Mouse (Mus musculus) layer of hippocampus, postnatal 25 days (tissue): Measurements from ENCODE around the gene Nup188. TPM values are rescaled to one million over a fixed set of nuclear protein-coding genes. Genes with fewer than 3 reads are reported as not detected.

ENCODE experiments used
- DNase-seq, 2 experiments: peaks; one replicate each; pipeline ENCODE4 v3.0.0; 2022; ENCODE audit warnings: mixed read lengths in 2 of 2, low spot score in 1 of 2; ENCODE audit errors: extremely low spot score in 1 of 2
- total RNA-seq, 2 experiments: library from RNA; stranded (reverse); gene quantifications; 2 replicates each; pipeline ENCODE4 v1.2.3; 2021

Gene Nup188
- total RNA-seq, 2 experiments from 2014 or later = 18.7 to 22.0 TPM

DNA sequence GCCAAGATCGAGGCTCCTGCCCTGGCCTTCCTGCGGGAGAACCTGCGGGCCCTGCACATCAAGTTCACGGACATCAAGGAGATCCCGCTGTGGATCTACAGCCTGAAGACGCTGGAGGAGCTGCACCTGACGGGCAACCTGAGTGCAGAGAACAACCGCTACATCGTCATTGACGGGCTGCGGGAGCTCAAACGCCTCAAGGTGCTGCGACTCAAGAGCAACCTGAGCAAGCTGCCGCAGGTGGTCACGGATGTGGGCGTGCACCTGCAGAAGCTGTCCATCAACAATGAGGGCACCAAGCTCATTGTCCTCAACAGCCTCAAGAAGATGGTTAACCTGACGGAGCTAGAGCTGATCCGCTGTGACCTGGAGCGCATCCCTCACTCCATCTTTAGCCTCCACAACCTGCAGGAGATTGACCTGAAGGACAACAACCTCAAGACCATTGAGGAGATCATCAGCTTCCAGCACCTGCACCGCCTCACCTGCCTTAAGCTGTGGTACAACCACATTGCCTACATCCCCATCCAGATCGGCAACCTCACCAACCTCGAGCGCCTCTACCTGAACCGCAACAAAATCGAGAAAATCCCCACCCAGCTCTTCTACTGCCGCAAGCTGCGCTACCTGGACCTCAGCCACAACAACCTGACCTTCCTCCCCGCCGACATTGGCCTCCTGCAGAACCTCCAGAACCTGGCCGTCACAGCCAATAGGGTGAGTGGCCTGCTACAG lies 29.4 kb upstream of the Nup188 start:
- no peak for DNase-seq

DNA sequence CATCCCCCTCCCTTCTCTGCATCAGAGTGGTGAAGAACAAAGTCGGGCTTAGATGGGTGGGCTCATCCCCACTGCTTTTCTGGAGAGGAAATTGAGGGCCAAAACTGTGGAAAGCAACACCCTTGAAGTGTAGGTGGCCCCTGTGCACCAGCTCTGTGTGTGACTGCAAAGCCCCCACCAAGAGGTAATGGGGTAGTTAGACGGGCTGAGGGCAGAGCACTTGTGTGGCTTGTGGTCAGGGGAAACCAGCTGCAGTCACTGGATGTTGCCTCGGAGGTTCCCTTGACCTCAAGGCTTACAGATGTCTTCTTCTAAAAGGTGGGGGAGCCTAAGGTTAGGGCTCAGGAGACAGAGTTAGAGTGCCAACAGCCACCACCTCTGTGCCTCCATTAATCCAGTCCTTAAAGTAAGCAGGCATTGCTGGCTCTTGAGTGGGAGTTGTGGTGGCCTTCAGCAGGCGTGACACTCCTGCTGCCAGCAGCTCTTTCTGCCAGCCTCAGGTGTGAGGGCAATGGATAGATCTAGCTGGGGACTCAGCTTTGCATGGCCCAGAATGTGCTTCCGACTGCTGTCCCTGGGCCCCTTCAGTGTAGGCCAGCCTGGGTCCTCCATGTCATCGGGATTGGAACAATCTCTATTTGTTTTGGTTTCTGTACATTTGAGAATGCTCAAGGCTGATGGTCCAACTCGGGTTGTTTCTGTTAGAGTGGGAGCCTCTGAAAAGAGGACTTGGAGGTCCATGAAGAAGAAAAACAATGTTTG lies 28.3 kb upstream of the Nup188 start:
- DNase-seq = no peak

DNA sequence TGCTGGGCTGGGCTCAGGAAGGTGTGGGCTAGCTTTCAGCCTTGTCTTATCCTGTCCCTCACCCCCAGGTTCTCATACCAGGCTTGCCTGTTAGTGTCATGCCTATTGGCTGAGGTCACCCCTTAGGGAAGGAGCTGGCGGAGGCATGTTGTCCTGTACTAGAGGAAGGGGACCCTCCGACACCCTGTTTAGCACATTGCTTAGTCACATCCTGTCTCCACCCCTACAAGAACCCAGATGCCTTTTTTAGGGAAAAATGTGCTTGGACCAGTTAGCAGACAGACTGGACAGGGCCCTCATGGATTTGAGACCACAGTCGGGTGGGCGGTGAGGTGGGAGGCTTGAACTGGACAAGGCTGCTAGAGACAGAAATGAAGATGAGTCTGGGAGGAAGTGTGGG lies 27.6 kb upstream of the Nup188 start:
- DNase-seq = no peak

DNA sequence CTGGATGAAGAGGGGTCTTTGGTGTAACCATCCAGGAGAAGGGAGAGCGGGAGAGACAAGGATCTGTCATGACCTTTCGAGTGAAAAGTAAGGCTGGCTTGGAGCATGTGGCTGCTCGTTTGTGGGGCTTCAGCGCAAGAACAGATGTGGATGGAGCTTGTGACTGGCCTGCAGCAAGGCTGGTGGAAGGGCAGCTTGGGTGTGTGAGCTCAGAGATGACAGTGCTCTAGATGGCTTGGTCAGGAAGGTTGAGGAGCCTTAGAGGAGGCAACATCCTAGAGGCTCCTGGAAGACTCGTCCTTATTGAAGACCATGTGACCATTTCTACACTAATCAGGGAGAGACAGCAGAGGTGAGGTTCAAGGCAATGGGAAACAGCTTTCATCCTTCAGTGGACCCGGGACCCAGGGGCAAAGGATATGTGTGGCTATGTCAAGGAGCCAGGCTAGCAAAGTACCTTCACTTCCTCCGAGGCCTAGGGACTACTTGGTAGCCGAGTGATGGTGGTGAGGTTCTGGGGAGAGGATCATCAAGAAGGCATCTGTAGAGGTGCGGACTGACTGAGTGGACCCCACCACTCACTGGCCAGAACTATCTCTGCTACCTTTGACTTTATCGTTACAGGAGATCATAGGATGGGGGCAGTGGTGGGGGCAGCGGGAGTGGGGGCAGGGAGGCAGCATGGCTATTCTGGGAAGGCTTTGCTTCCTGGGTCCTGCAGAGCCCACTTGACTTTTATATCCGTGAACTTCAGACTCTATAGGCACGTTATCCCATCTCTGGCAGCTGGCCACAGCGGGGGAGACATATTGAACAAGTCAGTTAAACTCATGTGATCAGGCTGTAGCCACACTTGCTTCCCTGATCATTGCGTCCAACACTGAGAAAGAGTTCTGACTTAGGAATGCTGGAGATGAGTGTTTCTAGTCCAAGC lies 26.8 kb upstream of the Nup188 start:
- DNase-seq = no peak

DNA sequence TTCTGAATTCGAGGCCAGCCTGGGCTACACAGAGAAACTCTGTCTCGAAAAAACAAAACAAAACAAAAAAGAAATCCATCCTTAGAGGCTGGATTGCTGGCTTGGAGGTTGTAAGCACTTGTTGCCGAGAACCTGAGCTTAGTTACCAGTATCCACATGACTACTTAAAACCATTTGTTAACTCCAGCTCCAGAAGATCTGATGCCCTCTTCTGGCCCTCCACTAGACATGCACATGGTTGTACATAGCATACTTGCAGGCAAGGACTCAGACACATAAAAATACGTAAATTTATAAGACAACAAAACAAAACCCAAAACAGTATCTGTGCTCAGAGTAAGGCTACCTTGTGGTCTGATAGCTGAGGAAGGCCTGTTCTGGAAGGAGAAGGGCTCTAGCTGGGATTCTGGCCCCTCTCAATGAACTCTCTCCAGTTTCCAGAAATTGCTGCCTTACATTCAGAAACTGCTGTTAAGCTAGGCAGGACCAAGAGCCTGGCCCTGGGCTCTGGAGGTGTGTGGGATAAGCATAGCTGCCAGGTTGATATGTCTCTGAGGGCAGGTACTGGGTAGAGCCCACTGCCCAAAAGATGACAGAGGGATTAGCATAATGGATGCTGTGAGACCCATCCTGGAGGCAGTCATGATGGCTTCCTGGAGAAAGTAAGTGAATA lies 25.0 kb upstream of the Nup188 start:
- no peak for DNase-seq

DNA sequence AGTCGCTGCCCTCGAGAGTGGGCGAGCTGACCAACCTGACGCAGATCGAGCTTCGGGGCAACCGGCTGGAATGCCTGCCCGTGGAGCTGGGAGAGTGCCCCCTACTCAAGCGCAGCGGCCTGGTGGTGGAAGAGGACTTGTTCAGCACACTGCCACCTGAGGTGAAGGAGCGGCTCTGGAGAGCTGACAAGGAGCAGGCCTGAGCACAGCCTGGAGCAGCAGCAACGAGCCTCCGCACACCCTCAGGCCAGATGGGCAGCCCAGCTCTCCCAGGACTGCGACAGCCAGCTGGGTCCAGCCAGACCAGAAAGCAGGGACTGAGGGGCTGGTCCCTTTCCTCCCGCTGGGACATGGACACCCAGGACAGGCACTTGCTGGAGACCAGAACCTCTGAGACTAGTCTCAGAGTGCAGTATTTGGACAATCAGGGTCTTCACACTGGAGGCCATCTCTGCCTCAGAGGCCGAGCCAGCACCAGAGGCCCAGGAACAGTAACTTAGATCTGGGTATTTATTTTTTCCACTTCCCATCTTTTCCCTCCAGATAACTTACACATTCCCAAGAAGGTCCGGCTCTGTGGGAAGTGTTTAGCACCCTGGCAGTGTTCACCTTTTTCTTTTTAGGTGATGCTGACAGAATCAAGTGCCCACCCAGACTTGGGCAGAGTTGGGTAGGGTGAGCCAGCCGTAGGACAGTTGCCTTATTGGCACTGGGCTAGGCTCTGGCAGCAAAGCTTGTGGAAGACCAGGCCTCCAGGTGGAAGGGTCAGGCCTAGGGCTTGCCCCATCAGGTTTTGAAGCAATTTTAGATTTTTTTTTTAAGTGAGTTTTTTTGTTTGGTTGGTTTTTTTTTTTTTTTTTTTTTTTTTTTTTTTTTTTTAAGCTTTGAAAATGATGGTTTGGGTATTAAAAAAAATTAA lies 24.0 kb upstream of the Nup188 start:
- DNase-seq = no peak

DNA sequence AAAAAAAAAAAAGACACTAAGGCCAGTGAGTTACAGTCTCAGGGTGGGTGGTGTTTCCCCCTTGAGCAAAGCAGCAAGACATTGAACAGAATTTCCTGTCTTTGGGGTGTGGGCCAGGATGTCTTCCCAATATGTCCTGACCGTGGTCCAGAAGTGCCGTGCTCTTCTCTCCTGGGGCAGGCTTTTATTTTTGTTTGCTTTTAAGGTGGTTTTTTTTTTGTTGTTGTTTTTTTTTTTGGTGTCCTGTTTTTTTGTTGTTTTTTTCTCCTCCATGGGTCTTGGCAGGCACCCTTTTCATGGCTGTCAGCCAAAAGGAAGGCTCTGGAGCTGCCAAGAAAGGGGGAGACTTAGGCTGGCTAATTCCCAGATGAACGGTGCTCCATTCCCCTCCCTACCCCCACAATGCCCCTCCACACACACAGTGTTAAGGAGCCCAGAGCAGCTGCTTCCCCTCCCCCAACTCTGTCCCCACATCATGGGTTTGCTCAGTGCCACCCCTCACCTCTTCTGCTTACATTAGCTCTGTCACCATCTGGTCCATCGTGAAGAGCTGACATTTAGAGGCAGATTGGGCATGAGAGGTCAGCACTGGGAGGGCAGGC lies 23.3 kb upstream of the Nup188 start:
- peak in 1 of 2 experiments; percentile 61 for DNase-seq

DNA sequence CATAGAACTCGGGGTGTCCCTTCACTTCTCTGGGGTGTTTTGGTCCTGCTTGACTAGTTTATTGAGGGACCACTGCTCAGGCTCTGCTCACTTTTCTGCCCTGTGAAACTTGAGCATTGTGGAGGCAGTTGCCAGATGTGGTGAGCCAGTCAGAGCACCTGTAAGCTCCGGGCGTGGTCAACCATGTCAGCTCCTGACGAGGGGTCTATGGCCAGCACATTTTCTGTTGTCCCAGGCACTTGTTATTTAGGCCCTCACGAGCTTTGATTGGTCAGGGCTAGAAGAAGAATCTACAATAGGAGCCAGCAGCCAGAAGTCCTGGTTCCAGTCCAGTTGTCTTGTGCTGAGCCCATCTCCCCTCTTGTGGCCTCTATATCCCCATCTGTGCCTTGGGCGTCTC lies 22.4 kb upstream of the Nup188 start:
- no peak for DNase-seq

DNA sequence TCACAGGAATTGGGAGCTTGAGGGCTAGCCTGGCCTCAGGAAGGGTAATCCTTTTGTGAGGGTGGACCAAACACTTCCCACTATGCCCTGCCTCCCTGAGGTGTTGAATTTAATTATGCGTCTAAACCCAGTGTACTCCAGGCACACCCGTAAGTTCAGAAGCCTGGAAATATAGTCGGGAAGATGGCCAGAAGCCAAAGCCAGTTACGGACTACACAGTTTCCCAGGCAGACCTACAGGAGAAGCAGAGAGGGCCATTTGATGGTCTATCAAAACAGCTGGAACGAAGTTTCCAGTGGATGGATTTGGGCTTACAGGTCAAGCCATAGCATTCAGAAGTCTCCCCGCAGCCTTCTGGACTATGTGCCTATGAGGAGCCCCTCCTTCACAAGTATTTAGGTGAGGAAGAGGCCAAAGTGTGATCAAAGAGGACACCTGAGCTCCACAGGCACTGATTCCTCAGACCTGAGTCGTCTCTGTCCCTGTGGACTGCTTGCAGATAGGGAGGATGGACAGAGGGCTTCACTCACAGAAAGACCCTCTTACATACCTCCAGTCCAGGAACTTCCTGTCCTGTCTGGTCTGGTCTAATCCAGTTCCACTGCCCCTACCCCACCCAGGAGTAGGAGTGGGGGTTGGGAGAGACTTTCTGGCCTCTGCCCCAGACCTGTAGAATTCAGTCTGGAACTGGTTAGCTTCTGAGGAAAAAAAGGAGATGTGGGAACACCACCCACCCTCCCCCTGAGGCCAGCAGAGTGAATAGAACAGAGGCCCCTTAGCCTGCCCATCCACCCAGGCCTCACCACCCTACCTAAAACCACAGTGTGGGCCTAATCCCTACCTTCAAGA lies 21.3 kb upstream of the Nup188 start:
- DNase-seq = no peak

DNA sequence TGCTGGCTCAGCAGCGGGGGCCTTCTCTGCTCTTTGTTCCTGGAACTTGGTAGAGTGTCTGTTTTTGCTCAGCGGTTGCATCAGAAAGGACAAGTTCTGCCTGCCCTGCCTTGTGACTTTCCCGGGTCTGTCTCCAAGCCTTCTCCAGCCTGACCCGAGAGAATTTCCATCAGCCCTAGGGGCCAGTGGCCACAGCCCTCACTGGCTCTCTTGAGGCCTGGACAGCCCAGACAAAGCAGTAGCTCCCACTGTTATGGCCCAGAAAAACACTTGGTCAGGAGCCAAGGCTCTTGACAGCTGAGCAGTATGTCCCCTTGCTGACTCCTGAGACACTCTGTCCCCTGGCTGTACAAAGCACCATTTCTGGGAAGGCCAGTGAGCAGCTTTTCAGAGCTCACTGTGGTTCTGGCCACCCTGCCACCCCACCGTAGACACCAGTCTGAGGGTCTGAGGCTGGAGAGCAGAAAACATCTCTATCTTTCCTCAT lies 20.4 kb upstream of the Nup188 start, which contains the start of gene Phyhd1:
TSS of gene Phyhd1 (plus strand) at position 437 of the 487 bp plus-strand sequence.
- DNase-seq = peak in 1 of 2 experiments; percentile 26

DNA sequence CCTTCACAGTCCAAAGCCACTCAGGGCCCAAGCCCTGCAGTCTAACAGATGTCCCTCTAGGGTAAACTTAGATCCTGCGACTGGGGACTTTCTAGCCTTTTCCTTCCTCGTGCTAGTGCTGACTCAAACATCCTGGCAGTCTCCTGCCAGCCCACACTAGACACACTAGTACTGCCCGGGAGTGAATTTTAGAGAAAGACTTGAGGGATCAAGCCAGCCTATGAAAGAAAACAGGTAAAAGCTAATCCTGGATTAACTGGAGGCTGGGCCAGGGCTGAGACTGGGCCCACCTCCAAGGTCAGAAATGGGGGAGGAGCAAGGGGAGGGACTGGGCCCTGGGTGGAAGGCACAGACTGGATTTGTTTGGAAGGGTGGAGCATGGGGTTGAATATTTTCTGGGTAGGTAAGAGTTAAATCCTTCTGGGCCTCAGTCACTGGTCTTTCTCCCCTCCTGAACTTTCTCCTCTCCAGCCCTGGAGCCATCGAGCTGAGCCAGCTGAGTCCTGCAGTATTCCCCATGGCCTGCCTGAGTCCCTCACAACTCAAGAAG lies 19.7 kb upstream of the Nup188 start:
- DNase-seq = no peak

DNA sequence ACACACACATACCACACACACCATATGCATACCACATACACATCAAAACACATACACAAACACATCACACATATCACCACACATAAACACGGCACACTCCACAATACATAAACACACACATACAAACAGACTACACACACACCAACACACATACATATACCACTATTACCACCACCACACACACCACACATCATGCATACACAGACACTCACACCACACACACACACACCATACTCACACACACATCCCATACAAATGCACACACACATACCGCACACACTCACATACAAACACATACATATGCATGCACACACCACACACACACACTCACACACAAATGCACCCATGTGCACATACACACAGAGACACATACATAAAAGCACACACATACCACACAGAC lies 18.7 kb upstream of the Nup188 start:
- DNase-seq = no peak

DNA sequence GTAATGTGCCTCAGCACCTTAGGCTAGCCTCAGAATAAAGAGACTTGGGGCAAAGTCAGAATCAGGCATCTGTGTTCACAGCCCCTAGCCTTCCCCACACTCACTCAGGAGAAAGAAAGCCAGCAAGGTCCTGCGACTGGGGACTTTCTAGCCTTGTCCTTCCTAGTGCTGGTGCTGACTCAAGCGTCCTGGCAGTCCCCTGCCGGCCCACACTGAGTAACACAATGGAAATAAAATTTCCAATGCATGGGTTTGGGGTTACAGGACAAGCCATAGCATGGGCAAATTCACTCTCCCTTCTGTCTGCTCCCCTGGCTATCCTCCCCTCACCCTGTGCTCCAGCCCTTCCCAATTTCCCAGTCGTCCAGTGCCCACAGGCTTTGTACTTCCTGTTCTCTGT lies 17.8 kb upstream of the Nup188 start:
- DNase-seq = no peak

DNA sequence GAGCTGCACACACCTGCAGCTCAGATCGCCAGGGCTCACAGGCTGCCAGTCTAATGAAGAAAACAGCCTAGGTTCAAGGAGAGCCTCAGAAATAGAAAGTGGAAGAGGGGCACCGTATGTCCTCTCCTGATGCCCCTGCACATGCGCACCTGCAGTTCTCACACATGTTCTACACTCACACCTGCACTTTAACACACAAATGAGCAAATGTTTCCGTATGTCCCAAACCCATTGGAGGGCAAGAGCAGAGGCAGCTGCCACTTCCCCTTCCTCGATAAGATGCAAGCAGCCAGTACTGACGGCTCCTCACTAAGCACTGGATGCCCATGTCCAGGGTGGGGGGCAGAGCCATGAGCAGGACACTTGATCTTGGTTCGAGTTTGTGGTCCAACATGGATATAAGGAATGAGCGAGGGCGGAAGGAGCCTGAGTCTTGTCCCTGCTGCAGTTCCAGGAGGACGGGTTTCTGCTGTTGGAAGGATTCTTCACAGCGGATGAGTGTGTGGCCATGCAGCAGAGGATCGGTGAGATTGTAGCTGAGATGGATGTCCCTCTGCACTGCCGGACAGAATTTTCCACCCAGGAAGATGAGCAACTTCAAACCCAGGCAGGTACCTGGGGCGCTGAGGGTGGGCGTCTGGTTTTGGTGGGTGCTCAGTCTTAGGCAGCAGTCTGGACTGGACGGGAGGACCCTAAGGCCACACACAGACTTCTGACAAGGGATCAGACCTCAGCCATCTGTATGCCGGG lies 16.8 kb upstream of the Nup188 start:
- DNase-seq = no peak

DNA sequence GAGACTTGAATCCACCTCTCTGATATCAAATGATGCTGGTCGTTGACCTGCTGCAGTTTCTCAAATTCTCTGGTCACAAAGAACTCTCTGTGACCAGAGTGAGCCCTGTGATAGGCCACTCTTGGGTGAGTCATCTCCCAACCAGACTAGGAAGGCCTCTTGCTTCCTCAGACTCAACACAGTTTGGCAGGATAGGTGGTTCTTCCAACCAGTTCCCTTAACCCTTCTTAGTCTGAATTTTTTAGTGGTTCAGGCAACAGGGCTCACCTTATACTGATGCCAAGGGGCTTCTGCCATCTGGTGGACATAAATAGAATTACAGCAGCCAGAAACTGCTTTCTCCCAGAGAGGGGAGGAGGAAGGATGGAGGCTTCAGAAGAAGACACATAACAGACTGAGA lies 16.1 kb upstream of the Nup188 start:
- peak in 1 of 2 experiments; percentile 42 for DNase-seq

DNA sequence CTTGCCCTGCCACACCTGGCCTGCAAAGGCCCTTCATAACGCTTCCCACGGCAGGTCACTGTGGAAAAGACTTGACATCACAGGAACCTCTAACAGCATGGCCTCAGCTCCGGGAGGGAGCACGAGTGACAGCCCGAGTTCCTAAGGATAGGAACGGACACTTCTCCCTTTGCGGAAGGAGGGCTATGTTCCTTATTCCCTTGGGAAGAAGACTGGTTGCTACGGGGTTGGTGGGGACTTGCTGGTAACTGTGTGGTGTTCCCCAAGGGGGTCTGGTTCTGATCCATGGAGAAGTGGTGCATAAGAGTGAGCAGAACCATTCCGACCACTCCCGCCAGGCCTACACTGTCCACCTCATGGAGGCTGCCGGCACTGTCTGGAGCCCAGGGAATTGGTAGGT lies 5.5 kb upstream of the Nup188 start, which contains the start of gene Gm28038:
TSS of gene Gm28038 (plus strand) at position 301 of the 400 bp plus-strand sequence.
- DNase-seq = no peak

DNA sequence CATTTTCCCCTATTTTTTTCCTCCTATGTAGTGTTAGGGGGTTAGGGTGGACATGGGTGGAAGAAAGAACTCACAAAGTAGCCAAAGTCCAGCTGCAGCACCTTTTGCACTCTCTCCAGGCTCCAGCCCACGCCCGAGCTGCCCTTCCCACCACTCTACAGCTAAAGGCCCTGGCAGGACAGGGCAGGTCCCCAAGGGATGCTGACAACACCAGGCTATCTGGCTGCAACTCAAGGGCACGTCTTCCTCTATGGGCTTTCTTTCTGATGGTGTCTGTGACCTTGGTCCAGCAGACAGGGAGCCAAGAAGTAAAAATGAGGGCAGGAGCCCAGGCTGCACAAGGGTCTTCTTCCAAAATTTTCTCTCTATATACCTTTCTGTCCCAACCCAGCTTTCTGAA lies 4.5 kb upstream of the Nup188 start:
- DNase-seq = no peak
